Mouse (Mus musculus): ENCODE measurements around the gene Ap3b1. TPM values are rescaled to one million over a fixed set of nuclear protein-coding genes. Genes with fewer than 3 reads are reported as not detected.

Gene Ap3b1
- polyA plus RNA-seq, 1 experiment from 2014 or later: 41.3 TPM

- no peak overlapping the region for H3K9ac ChIP-seq (ENCODE audit: low read depth, low read length)
- no peaks in the 10 kb centered on the region for H3K9me3 ChIP-seq (ENCODE audit: control insufficient read depth, low read length)
- H3K36me3 ChIP-seq (ENCODE audit: control insufficient read depth, insufficient read depth, low read length): no peaks in the 10 kb centered on the region
- ATAC-seq (replicated peaks; ENCODE audit: low FRiP score) (no peak), DNase-seq (ENCODE audit: low spot score) (no peak)
- WGBS: 88% methylated on average over 4 of the region's 4 CpGs
- H3K27me3 ChIP-seq (replicated peaks; ENCODE audit: control insufficient read depth, insufficient read depth, low read length): no peaks in the 10 kb centered on the region
- H3K4me3 ChIP-seq (ENCODE audit: low read depth, low read length): no peak overlapping the region
- H3K27ac ChIP-seq (ENCODE audit: low read depth, low read length): no peak overlapping the region
- H3K4me2 ChIP-seq: no peak overlapping the region
- peaks cover 21% of the 10 kb centered on the region for H3K4me1 ChIP-seq (replicated peaks; ENCODE audit: control insufficient read depth, insufficient read depth, low read length)
Observed at GRCm38 (mm10) chr13:94518176-94518575, 159.4 kb downstream of the Ap3b1 start.

GRCm38 (mm10) chr13:94519276-94519675 lies 160.5 kb downstream of the Ap3b1 start:
- no peak for ATAC-seq (replicated peaks; ENCODE audit: low FRiP score)
- H3K27ac ChIP-seq (ENCODE audit: low read depth, low read length): no peak overlapping the region
- 80% methylated on average over 8 of the region's 8 CpGs for WGBS

GRCm38 (mm10) chr13:94523213-94523612 lies 164.5 kb downstream of the Ap3b1 start:
- 50% methylated on average over 5 of the region's 5 CpGs for WGBS
- Histone ChIP-seq H3K4me1 (replicated peaks; ENCODE audit: control insufficient read depth, insufficient read depth, low read length) (peaks cover 3% of the 10 kb centered on the region), H3K9me3 (ENCODE audit: control insufficient read depth, low read length) (no peaks in the 10 kb centered on the region), H3K27ac (ENCODE audit: low read depth, low read length) (peak overlapping the region; percentile 49; the same call in 1 of the 2 replicates), H3K36me3 (ENCODE audit: control insufficient read depth, insufficient read depth, low read length) (no peaks in the 10 kb centered on the region), H3K4me3 (ENCODE audit: low read depth, low read length) (no peak overlapping the region), H3K4me2 (no peak overlapping the region), H3K9ac (ENCODE audit: low read depth, low read length) (no peak overlapping the region), H3K27me3 (replicated peaks; ENCODE audit: control insufficient read depth, insufficient read depth, low read length) (no peaks in the 10 kb centered on the region)
- no peak for DNase-seq (ENCODE audit: low spot score)
- 0 out of 2 replicates have a peak, but pooled peaks have one; percentile 72 for ATAC-seq (replicated peaks; ENCODE audit: low FRiP score)

More at GRCm38 (mm10) chr13:94519276-94519675, 160.5 kb downstream of the Ap3b1 start:
- Histone ChIP-seq H3K4me2 (no peak overlapping the region), H3K4me3 (ENCODE audit: low read depth, low read length) (no peak overlapping the region), H3K4me1 (replicated peaks; ENCODE audit: control insufficient read depth, insufficient read depth, low read length) (peaks cover 11% of the 10 kb centered on the region), H3K9me3 (ENCODE audit: control insufficient read depth, low read length) (no peaks in the 10 kb centered on the region), H3K9ac (ENCODE audit: low read depth, low read length) (no peak overlapping the region), H3K36me3 (ENCODE audit: control insufficient read depth, insufficient read depth, low read length) (no peaks in the 10 kb centered on the region), H3K27me3 (replicated peaks; ENCODE audit: control insufficient read depth, insufficient read depth, low read length) (no peaks in the 10 kb centered on the region)
- no peak for DNase-seq (ENCODE audit: low spot score)

GRCm38 (mm10) chr13:94524669-94525238 lies 166.0 kb downstream of the Ap3b1 start:
- Histone ChIP-seq H3K4me1 (replicated peaks; ENCODE audit: control insufficient read depth, insufficient read depth, low read length) (peaks cover 3% of the 10 kb centered on the region), H3K9ac (ENCODE audit: low read depth, low read length) (no peak overlapping the region), H3K27me3 (replicated peaks; ENCODE audit: control insufficient read depth, insufficient read depth, low read length) (no peaks in the 10 kb centered on the region), H3K4me2 (no peak overlapping the region; the same call in 1 of the 2 replicates), H3K9me3 (ENCODE audit: control insufficient read depth, low read length) (no peaks in the 10 kb centered on the region), H3K36me3 (ENCODE audit: control insufficient read depth, insufficient read depth, low read length) (peaks cover 6% of the 10 kb centered on the region; the same call in 1 of the 2 replicates), H3K27ac (ENCODE audit: low read depth, low read length) (no peak overlapping the region), H3K4me3 (ENCODE audit: low read depth, low read length) (no peak overlapping the region)
- 57% methylated on average over 7 of the region's 7 CpGs for WGBS
- DNase-seq (ENCODE audit: low spot score): no peak
- peak; percentile 80 for ATAC-seq (replicated peaks; ENCODE audit: low FRiP score)

GRCm38 (mm10) chr13:94529138-94529537 lies 170.4 kb downstream of the Ap3b1 start:
- peaks cover 3% of the 10 kb centered on the region for H3K4me1 ChIP-seq (replicated peaks; ENCODE audit: control insufficient read depth, insufficient read depth, low read length)
- ATAC-seq (replicated peaks; ENCODE audit: low FRiP score) (no peak), DNase-seq (ENCODE audit: low spot score) (no peak)
- no peak overlapping the region for H3K4me3 ChIP-seq (ENCODE audit: low read depth, low read length)
- peaks cover 6% of the 10 kb centered on the region; the same call in 1 of the 2 replicates for H3K36me3 ChIP-seq (ENCODE audit: control insufficient read depth, insufficient read depth, low read length)
- no peak overlapping the region for H3K27ac ChIP-seq (ENCODE audit: low read depth, low read length)
- no peaks in the 10 kb centered on the region for H3K9me3 ChIP-seq (ENCODE audit: control insufficient read depth, low read length)
- no peak overlapping the region for H3K4me2 ChIP-seq
- H3K27me3 ChIP-seq (replicated peaks; ENCODE audit: control insufficient read depth, insufficient read depth, low read length): no peaks in the 10 kb centered on the region
- WGBS: 94% methylated on average over 5 of the region's 5 CpGs
- no peak overlapping the region for H3K9ac ChIP-seq (ENCODE audit: low read depth, low read length)

GRCm38 (mm10) chr13:94533516-94533915 lies 174.8 kb downstream of the Ap3b1 start:
- DNase-seq (ENCODE audit: low spot score) (no peak), ATAC-seq (replicated peaks; ENCODE audit: low FRiP score) (no peak)
- no peak overlapping the region for H3K4me3 ChIP-seq (ENCODE audit: low read depth, low read length)
- H3K9me3 ChIP-seq (ENCODE audit: control insufficient read depth, low read length): no peaks in the 10 kb centered on the region
- no peak overlapping the region for H3K27ac ChIP-seq (ENCODE audit: low read depth, low read length)
- peaks cover 10% of the 10 kb centered on the region; the same call in 1 of the 2 replicates for H3K36me3 ChIP-seq (ENCODE audit: control insufficient read depth, insufficient read depth, low read length)
- H3K9ac ChIP-seq (ENCODE audit: low read depth, low read length): no peak overlapping the region
- H3K27me3 ChIP-seq (replicated peaks; ENCODE audit: control insufficient read depth, insufficient read depth, low read length): no peaks in the 10 kb centered on the region
- no peaks in the 10 kb centered on the region; the same call in 1 of the 2 replicates for H3K4me1 ChIP-seq (replicated peaks; ENCODE audit: control insufficient read depth, insufficient read depth, low read length)
- no peak overlapping the region for H3K4me2 ChIP-seq
- 94% methylated on average over 8 of the region's 8 CpGs for WGBS

- Histone ChIP-seq H3K4me3 (ENCODE audit: low read depth, low read length) (no peak overlapping the region), H3K27ac (ENCODE audit: low read depth, low read length) (no peak overlapping the region), H3K36me3 (ENCODE audit: control insufficient read depth, insufficient read depth, low read length) (peaks cover 4% of the 10 kb centered on the region; the same call in 1 of the 2 replicates), H3K4me2 (no peak overlapping the region), H3K9me3 (ENCODE audit: control insufficient read depth, low read length) (no peaks in the 10 kb centered on the region), H3K9ac (ENCODE audit: low read depth, low read length) (no peak overlapping the region), H3K27me3 (replicated peaks; ENCODE audit: control insufficient read depth, insufficient read depth, low read length) (no peaks in the 10 kb centered on the region), H3K4me1 (replicated peaks; ENCODE audit: control insufficient read depth, insufficient read depth, low read length) (no peaks in the 10 kb centered on the region; the same call in 1 of the 2 replicates)
- 52% methylated on average over 4 of the region's 4 CpGs for WGBS
- ATAC-seq (replicated peaks; ENCODE audit: low FRiP score): peak; percentile 57; the same call in 1 of the 2 replicates
- no peak for DNase-seq (ENCODE audit: low spot score)
Observed at GRCm38 (mm10) chr13:94537336-94537735, 178.6 kb downstream of the Ap3b1 start.

GRCm38 (mm10) chr13:94539851-94540646 lies 181.3 kb downstream of the Ap3b1 start:
- H3K9me3 ChIP-seq (ENCODE audit: control insufficient read depth, low read length): no peaks in the 10 kb centered on the region
- no peak for DNase-seq (ENCODE audit: low spot score)
- ATAC-seq (replicated peaks; ENCODE audit: low FRiP score): no peak
- no peak overlapping the region for H3K4me3 ChIP-seq (ENCODE audit: low read depth, low read length)
- no peak overlapping the region for H3K9ac ChIP-seq (ENCODE audit: low read depth, low read length)
- no peaks in the 10 kb centered on the region for H3K27me3 ChIP-seq (replicated peaks; ENCODE audit: control insufficient read depth, insufficient read depth, low read length)
- H3K4me2 ChIP-seq: no peak overlapping the region
- no peak overlapping the region for H3K27ac ChIP-seq (ENCODE audit: low read depth, low read length)
- H3K4me1 ChIP-seq (replicated peaks; ENCODE audit: control insufficient read depth, insufficient read depth, low read length): no peaks in the 10 kb centered on the region; the same call in 1 of the 2 replicates
- 91% methylated on average over 10 of the region's 10 CpGs for WGBS
- H3K36me3 ChIP-seq (ENCODE audit: control insufficient read depth, insufficient read depth, low read length): peaks cover 4% of the 10 kb centered on the region; the same call in 1 of the 2 replicates
